Mouse (Mus musculus) lung, adult 18-20 months (tissue): ENCODE results near the gene Cacna1d.

ENCODE experiments used
- DNase-seq, 2 experiments: peaks; one replicate each; pipeline ENCODE4 v3.0.0; 2022; ENCODE audit warnings: mixed read lengths in 2 of 2

Gene Cacna1d

GRCm38 (mm10) chr14:30056031-30056766, 435.1 kb downstream of the Cacna1d start:
- DNase-seq, result no peak

GRCm38 (mm10) chr14:30054922-30055321, 436.3 kb downstream of the Cacna1d start:
- DNase-seq, result no peak

- no peak for DNase-seq
Observed at GRCm38 (mm10) chr14:30050280-30050679, 441.0 kb downstream of the Cacna1d start.

- no peak for DNase-seq
Observed at GRCm38 (mm10) chr14:30048049-30048448, 443.2 kb downstream of the Cacna1d start.

GRCm38 (mm10) chr14:30046976-30047375, 444.3 kb downstream of the Cacna1d start:
- no peak for DNase-seq

GRCm38 (mm10) chr14:30045704-30046220, 445.5 kb downstream of the Cacna1d start:
- no peak for DNase-seq

- no peak for DNase-seq
Observed at GRCm38 (mm10) chr14:30045239-30045638, 446.0 kb downstream of the Cacna1d start.

- no peak for DNase-seq
Observed at GRCm38 (mm10) chr14:30043356-30043940, 447.8 kb downstream of the Cacna1d start.

GRCm38 (mm10) chr14:30041836-30042235, 449.4 kb downstream of the Cacna1d start:
- no peak for DNase-seq

- DNase-seq, result no peak
Observed at GRCm38 (mm10) chr14:30039413-30039812, 451.8 kb downstream of the Cacna1d start.

- DNase-seq, result no peak
Observed at GRCm38 (mm10) chr14:30038431-30038830, 452.8 kb downstream of the Cacna1d start.

- DNase-seq, result no peak
Observed at GRCm38 (mm10) chr14:30033405-30033804, 457.9 kb downstream of the Cacna1d start.

- no peak for DNase-seq
Observed at GRCm38 (mm10) chr14:30027378-30027777, 463.9 kb downstream of the Cacna1d start.

- no peak for DNase-seq
Observed at GRCm38 (mm10) chr14:30024387-30024786, 466.9 kb downstream of the Cacna1d start.

- no peak for DNase-seq
Observed at GRCm38 (mm10) chr14:30022471-30022870, 468.8 kb downstream of the Cacna1d start.

GRCm38 (mm10) chr14:30019792-30020575, 471.3 kb downstream of the Cacna1d start:
- no peak for DNase-seq

GRCm38 (mm10) chr14:30019375-30019774, 471.9 kb downstream of the Cacna1d start:
- no peak for DNase-seq

GRCm38 (mm10) chr14:30018846-30019245, 472.4 kb downstream of the Cacna1d start:
- DNase-seq, result no peak

- DNase-seq, result no peak
Observed at GRCm38 (mm10) chr14:30018463-30018801, 472.8 kb downstream of the Cacna1d start.

- no peak for DNase-seq
Observed at GRCm38 (mm10) chr14:30017794-30018462, 473.3 kb downstream of the Cacna1d start.

GRCm38 (mm10) chr14:30016666-30017065, 474.6 kb downstream of the Cacna1d start:
- no peak for DNase-seq

- no peak for DNase-seq
Observed at GRCm38 (mm10) chr14:30015008-30015407, 476.2 kb downstream of the Cacna1d start.

- DNase-seq, result no peak
Observed at GRCm38 (mm10) chr14:30014487-30014886, 476.8 kb downstream of the Cacna1d start.
